Mouse (Mus musculus): Measurements from ENCODE around the gene Wwc1.

DNA sequence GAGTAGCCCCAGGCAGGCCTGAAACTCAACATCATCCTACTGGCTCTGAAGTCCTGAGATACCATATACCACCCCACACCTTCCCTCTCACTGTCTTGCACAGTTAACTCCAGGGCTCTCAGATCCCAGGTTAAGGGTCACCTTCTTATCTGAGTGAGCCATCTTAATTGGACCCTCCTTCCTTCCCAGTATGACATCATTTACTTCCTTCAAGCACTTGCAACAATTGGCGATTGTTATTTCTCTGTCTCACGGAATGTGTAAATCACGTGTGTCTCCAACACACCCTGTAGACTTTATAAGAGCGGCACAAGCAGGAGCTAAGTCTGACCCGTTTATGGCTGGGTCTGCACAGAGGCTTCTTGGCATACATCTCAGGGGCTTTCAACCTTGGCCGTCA lies 35.1 kb downstream of the Wwc1 start:
- TF ChIP-seq POLR2A (IDR thresholded peaks at IDR 0.05; ENCODE audit: insufficient read depth, low read depth, low read length) (no peak), CTCF (IDR thresholded peaks at IDR 0.05; ENCODE audit: insufficient read depth, low read depth, low read length) (no peak)

Data from olfactory bulb, adult 2 months (tissue).